Mouse (Mus musculus) embryonic fibroblast, embryonic 13.5 days (primary cell): Measurements from ENCODE around the gene Ube2s.
A peak's percentile ranks its signal among the peaks of the same experiment; 100 is the strongest.

Experiments
- CTCF ChIP-seq: IDR thresholded peaks from 2 replicates; pipeline ENCODE4 v1.5.1; 2011; ENCODE audit warnings: mild to moderate bottlenecking, control low read depth, low read length, moderate library complexity, borderline replicate concordance; ENCODE audit not compliant: insufficient read depth
- POLR2A ChIP-seq: IDR thresholded peaks from 2 replicates; pipeline ENCODE4 v1.6.1; 2011; ENCODE audit warnings: low read depth, mild to moderate bottlenecking, control low read depth, low read length, moderate library complexity

DNA sequence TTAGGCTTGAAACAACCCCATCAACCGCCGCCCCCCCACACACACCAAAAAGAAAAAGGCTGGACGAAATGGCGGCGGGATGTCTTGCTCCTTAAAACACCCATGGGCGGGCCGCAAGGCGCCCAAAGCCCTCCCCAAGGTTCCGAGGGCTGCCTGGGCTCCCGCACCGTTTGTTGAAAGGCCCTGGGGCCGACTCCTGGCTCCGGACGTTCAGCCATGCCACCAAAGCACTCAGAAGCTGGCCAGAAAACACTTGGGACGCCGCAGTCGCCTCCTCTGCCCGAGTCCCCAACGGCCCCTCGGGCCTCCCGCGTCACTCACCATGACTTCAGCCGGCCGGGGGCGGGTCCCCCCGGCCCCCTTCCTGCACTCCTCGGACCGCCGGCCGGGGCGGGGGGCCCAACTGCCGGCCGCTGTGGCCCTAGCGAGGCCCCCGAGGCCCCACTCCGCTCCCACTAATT is 518 bp downstream of the Ube2s start:
- TF ChIP-seq CTCF, result no peak
- TF ChIP-seq POLR2A, result 0 out of 2 replicates have a peak, but pooled peaks have one; percentile 2
